Mouse (Mus musculus) forelimb bud, embryonic 11.5 days (tissue): ENCODE measurements around the gene Epb41.
A peak's percentile ranks its signal among the peaks of the same experiment; 100 is the strongest.

ENCODE experiments used
- DNase-seq: peaks from one replicate; pipeline ENCODE4 v3.0.0-alpha.2; 2012; ENCODE audit warnings: low read depth, low spot score

Epb41 gene

DNA sequence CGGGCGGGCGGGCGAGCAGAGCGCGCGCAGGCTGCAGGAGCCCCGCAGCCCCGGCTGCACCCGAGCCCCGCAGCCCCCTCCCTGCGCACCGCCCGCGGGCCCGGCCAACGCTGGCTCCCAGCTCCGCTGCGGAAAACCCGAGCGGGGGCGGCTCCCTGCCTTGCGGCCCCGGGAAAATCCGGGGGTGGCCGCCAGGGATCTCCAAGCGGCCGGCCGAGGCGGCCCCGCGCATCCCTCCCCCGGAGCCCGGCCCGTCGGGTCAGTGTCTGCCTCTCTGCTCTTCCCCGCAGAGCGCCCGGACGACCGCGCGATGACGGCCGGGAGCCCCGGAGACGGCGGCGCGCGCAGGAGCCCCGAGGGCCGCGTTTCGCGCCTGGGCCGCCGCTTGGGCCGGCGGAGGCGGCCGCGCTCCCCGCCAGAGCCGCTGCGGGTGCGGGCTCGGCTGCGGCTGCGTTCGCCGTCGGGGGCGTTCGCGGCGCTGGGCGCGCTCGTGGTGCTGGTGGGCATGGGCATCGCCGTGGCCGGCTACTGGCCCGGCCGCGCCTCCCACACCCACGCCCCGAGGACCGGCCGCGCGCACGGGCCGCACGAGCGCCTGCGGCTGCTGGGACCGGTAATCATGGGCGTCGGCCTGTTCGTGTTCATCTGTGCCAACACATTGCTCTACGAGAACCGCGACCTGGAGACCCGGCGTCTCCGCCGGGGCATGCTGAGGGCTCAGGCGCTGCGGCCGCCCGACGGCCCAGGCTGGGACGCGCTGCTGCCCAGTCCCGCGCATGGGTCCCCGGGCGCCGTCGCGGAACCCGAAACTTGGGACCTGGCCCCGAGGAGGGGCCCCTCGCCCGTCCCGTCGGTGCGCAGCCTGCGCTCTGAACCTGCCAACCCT, 153.4 kb downstream of the Epb41 start, which contains the start of gene Tmem200b:
Gene Tmem200b (plus strand): TSS at position 311 of the 886 bp plus-strand sequence.
- no peak for DNase-seq

DNA sequence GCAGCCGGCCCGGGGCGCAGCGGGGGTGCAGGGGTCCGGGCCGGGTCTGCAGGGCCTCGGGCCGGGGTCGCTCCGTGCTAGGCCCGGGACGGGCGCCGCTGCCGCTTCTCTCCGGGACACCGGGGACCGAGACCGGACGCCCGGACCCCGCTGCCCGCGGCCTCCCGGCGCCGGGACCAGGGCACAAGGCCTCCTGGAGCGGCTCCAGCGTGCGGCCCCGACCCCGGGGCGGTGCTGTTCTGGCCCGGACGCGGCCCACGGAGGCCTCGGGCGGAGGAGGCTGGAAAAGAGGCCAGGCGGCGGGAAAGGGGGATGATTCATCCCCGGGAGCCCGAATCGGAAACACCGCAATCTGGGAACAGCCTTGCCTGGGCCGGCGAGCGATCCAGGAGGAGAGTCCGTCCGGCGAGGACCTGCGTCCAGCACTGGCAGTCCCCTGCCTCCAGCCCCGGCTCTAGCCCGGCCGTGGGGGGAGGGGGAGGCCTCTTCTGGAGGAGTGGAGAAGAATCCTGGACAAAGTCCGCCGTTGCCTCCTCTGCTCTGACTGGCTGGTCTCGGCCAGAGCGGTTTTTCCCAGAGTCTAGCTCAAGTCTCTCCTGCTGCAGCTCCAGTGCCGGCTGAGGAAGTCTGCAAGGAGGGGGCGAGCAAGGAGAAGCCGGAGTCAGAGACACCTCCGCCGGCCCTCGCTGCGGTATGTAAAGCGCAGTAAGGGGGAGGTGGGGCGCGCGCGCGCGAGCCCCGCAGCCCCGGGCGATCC, 154.3 kb downstream of the Epb41 start:
- DNase-seq = peak; percentile 61

DNA sequence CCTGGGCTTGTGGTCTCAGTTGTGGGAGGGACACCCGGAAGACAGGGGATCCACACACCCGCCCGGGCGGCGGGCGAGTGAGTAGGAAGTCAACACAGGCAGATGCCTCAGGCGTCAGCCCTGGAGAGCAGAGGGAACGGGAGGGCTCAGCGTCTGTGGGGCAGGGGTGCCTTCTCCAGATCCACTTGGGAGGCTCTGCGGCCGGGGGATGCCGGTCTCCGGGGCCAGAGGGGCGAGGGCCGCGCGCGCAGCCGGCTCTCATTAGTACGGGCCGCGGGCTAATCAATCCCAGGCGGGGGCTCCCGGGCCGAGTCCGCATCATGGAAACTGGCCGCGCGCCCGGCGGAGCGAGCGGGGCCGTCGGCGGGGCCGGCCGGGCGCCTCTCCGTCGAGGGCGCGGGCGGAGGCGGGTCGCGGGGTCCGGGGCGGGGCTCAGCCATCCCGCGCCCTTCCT, 155.0 kb downstream of the Epb41 start:
- peak; percentile 53 for DNase-seq

DNA sequence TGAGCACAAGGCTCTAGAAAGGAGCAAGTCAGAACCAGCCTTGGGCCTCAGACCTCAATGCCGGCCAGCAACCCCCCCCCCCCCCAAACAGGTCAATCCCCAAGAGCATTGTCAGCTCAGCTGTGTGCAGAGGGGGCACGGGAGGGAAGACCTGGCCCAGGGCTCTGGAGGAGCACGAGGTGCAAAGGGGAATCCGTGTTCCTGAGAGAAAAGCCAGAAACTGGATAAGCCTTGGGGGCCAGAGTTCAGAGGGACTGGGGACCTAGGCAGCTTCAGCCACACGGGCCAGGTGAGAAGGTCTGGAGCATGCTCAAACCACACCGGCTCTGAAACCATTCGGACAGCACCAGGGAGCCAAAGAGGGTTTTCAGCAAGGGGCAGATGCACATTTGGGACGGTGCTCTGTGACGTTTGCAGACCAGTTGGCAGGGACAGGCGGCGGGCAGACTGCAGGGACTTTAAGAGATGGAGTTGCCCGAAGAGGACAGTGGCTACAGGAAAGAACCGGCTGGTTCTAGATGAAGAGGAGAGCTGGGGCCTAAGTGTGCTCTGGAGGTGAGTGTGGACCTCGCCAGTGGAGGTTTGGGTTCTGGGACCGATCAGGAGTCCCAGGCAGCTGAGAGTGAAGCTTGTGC, 155.5 kb downstream of the Epb41 start:
- no peak for DNase-seq

DNA sequence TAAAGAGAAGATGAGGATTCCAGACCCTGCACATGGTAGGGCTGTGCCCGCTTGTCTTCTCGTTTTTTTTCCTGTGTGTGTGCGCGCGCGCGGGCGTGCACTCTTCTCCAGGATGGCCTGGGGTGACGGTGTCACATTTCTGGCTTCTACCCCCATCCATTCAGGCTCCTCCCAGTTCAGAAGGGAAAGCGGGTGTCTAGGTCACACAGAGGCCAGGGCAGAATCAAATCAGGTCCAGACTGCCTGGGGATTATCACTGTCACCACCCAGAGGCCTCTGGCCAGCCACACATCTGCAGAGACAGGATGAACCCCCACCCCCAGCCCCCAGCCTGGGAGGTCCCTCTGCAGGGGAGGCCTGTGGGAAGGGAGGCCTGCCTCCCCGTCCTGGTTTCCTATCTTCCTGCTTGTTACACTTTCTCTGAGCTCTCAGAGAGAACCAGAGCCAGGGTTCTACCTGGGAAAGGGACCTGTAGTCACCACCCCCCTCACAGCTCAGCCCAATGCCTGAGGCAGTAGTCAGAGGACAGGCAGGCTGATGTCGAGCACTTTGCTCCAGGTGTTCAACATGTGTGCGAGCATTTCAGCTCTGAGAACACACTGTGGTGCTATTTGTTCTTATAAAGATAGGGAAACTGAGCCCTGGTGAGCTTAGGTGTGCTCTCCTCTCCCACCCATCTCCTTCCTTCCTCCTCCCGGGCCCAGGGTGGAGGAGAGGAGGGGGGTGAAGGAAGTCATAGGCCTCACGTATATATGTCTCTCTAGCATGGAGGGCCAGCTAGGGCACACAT, 156.2 kb downstream of the Epb41 start:
- peak; percentile 77 for DNase-seq

DNA sequence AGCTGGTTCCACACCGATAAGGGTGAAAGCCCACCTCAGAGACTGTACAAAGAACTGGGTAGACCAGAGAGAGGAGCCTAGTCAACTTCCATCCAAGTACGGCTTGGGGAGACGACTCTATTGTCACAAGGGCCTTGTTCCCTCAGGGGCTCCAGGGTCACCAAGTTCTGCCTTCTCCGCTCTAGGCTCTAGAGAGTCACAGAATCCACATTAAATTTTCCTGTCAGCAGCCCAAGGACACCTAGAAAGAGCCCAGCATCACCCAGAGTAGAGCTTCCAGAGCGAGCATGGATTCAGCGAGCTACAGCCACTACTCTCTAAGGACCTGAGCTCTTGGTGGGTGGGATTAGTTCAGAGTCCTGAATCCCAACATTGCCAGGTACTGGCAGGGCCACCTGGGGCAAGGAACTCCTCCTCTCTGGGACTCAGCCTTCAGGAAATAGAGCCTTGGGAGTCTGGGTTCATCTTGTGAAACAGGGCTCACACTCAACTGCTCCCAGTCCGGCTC, 157.0 kb downstream of the Epb41 start:
- no peak for DNase-seq

DNA sequence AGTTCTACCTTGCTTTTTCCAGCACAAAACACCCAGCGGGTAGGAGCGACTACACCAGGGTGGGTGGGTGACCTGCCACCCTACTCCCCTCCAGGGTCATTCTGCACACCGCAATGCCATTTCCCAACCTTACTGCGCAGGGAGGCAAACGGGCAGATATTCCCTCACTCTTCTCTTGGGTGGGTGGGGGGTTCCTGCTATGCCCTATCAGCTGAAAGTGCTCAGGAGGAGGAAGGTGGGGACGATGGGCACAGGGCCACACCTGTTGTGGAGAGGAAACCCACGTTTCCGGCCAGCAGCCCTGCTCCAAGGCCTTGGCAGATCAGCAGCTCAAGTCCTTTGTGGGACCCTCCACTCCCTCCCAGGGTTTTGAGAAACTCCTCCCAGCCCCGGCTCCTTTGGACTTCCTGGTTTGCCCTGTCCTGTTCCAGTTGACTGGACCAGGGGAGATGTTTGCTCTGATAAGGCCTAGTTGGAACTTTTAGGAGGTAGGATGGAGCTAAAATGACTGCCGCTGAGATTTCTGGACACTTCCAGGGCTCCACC, 158.0 kb downstream of the Epb41 start:
- DNase-seq = no peak

DNA sequence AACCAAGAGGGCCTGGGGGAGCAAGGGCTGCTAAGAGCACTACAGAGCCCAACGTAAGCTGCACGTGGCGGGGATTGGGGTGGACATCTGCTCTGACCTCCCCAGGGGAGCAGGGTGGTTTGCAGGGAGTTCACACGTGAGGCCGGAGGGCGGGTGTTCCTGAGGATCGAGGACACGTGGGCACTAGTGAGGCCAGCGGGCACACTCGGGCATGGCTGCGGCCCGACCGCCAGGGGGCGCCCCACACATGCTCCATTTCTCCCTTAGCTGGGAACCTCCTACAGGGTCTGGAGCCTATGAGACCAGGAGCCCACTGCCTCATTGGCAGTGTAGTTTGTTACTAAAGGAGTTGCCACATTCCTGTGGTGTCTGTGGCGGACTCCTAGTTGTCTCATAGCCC, 158.7 kb downstream of the Epb41 start:
- peak; percentile 69 for DNase-seq

DNA sequence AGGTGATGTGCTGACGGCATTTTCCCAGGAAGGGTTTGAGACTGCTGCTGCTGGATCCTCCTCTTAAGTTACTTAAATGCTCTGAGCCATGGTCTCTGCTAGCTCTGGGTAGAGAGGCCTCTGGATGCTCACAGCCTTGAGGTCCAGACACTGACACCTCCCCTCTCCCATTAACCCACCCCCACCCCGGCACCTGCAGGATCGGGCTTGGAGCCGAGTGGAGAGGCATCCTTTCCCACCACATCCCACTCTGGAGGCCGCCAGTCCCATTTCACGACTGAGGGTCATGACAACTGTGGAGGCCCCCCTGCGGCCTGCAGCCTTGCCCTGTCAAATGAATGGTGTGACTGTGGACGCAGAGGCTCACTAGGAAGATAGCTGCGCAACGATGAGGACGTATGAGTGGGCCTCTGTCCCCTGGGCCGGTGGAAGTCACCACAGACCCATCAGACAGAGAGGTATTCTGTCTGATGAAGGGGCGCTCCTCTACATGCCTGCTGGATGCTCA, 159.2 kb downstream of the Epb41 start:
- no peak for DNase-seq

DNA sequence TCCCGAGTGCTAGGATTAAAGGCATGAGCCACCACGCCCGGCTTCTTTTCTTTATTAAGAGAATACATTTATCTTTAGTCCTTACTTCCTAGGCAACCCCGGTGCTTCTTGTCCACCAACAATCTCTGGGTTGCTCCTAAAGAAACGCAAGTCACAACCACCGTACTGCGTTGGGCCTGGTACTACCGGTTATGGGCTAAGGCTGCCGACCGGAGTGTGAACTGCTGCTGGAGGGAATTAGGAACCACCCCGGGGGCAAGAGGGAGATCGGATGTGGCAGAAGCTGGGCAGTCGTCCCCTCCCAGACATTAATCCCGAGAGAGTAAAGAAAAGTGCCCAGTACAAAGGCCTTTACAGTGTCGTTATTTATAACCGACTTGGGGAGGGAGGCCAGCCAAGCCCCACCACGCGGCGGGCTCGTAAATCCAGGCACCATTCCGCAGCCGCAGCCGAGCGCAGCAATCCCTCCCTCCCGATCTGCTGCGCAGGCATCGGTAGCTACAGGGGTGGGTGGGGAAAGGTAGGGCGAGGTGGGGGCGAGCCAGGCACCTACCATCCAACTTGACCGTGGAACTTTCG, 160.1 kb downstream of the Epb41 start:
- DNase-seq = peak; percentile 67

DNA sequence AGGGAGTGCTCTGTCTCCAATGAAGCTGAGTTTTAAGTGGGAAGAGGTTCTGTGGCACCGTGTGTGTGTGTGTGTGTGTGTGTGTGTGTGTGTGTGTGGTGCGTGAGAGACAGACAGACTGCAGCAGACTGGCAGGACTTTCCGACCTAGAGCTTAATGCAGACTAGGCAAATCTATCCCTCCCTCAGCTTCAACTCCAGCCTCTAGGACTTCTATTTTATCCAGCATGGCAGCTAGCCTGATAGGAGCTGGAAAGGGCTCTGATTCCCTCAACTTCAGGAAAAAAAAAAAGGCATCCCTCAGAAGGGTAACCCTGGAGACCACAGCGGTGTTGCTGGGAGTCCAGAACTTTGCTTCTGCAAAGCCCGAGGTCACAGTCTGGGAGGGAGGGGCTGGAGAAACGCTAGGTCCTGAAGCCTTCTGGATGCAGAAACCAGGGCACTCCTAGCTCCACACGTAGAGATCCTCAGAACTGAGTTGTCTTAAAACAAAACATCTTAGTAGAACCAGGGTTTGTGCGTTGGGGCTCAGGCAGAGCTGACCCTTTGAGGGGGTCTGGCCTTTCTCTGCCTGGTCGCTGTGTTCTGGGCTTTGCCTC, 161.0 kb downstream of the Epb41 start:
- no peak for DNase-seq

DNA sequence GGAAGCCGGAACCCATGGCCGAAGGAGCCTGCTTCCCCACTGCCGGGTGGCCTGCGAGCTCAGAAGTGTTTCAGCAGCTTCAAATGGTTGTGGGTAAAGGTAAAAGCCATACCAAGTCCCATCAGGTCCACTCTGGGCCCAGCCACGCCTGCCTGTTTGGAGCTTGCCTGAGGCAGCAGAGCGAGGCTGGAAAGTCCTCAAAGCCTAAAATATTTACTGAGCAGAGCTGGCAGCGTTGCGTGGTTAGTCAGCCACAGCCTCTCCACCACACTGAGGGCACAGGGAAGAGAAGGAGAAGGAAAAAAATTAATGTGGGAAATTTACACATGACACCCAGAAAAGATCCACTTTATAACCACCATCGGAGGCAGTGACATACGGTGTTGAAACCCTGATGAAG, 161.6 kb downstream of the Epb41 start:
- DNase-seq = no peak

DNA sequence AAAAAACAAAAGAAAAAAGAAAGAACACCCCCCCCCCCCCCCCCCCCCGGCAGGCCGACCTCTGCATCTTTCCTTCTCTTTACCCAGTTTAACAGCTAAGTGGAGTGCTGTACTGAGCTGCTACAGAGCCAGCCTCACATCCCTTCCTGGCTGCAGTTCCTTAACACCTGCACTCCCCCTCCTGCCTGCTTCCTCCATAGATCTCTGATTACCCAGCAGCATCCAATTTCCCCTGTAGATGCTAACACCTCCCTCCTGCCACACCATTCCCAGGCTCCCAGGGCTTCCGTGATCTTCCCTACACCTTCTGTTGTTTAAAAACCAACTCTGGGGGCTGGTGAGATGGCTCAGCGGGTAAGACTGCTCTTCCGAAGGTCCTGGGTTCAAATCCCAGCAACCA, 163.6 kb downstream of the Epb41 start:
- no peak for DNase-seq

DNA sequence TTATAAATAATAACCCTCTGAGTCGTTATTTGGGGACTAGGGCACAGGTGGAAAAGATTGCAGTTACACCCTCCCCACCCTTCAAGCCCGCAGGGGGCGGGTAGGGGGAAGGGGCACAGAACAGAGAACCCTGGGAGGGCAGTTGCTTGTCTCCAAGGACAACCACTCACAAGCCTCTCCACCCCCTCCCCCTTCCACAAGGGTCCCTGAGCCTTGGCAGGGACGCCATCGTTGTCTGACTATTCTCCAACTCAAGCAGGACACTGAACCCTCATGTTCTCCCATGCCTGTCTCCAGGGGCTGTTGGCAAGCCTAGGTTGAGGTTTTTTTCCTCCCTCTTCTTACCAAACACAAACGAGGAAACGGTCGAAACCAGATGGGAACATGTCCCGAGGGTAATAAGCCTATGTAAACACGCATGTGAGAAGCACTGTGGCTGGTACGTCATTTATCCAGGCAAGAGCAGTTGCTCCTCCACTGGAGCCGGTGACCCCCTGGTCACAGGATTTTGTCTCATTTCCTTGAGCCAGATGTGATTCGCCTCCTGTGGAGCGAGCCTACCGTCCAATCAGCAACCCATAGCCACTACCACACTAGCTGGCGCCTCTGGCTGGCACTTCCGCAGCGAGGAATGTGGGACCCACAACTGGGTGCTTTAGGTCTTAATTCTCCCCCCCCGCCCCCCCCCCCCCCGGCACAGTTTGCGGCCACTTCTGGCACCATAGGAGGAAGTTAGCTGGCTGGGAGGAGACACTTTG, 164.7 kb downstream of the Epb41 start:
- peak; percentile 68 for DNase-seq

DNA sequence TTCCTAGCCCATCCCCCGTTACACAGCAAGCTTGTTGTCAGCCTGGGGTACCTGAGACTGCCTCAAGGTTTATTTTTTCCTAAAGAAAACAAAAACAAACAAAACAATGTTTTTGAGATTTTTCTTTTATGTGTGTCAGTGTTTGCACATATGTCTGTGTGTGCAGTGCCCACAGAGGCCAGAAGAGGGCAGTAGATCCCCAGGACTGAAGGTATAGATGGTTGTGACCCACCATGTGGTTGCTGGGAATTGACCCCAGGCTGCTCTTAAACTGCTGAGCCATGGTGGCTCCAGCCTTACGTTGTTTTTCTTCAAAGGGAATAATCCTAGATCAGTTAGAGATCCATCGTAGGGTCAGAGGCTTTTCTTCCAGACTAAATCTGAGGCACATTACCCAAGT, 167.2 kb downstream of the Epb41 start:
- DNase-seq = no peak

DNA sequence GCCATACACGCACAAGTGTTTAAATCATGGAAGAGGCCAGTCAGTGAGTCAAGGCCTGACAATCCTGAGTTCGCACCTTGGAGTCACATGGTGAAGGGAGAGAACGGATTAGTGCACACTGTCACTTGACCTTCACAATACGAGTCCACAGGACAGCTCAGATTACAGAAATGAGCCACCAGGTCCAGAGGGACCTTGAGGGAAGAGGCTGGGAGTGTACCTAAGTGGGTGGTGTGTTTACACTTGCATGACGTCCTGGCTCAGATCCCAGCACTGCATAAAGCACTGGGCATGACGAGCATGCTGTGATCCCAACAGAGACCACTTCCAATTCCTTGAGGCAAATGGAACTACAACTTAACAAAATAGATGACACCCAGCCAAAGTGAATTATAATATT, 168.7 kb downstream of the Epb41 start:
- no peak for DNase-seq

DNA sequence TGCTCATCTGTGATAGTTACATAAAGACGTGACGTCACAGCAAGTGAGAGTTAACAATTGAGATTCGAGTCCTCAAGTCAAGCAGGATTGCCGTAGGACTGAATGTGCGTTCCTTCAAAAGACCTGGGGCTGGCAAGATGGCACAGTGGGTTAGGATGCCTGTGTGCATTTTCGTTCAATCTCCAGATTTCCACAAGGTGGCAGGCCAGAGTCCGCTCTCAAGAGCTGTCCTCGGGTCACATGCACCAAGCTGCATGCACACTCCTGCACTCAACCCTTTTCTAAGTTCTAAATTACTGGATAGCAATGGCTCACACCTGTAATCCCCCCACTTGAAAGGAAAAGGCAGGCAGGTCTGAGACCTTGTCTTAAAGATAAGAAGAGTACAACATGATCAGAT, 170.6 kb downstream of the Epb41 start:
- DNase-seq = no peak

DNA sequence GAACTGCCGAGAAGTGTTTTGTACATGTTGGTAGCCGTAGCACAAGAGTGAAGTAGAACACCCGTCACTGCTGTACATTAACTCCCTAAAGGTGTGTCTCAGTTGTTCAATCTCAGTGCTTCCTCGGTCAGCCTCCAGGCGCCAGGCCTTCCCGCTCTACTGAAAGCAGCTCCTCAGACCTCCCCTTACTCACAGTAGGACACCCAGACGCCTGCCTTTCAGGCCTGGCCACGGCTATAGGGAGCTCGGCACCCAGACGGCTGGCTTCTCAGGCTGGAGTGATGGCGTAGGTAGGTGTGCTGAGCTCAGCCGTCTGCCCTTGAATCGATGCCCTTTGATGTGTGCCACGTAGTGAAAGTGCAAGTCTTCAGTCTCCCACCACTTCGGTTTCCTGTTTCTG, 174.0 kb downstream of the Epb41 start:
- no peak for DNase-seq

DNA sequence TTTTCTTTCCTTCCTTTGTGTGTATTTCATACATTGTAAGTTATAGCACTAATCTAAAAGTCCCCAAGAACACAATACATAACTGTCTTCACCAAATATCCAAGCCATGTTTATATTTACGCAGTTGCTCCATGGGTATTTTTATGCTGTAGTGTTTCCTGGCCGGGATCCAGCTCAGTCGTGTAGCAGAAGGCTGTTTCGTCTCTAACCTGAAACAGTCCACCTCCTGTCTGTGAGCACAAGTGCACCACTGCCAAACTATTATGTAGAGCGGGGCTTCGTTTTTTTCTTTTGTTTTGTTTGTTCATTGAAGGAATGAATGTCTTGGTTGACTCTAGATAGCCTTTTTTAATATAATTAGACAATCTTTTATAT, 176.0 kb downstream of the Epb41 start:
- no peak for DNase-seq
